Mouse (Mus musculus) lung, postnatal 0 days (tissue): ENCODE data around the gene Cd59a.

ENCODE experiments used
- CTCF ChIP-seq: IDR thresholded peaks from 2 replicates; pipeline ENCODE4 v1.5.1; 2016; ENCODE audit warnings: antibody characterized with exemption, mild to moderate bottlenecking
- EP300 ChIP-seq: IDR thresholded peaks from 2 replicates; pipeline ENCODE4 v1.6.1; 2016; ENCODE audit warnings: antibody characterized with exemption, mild to moderate bottlenecking, control low read depth

DNA sequence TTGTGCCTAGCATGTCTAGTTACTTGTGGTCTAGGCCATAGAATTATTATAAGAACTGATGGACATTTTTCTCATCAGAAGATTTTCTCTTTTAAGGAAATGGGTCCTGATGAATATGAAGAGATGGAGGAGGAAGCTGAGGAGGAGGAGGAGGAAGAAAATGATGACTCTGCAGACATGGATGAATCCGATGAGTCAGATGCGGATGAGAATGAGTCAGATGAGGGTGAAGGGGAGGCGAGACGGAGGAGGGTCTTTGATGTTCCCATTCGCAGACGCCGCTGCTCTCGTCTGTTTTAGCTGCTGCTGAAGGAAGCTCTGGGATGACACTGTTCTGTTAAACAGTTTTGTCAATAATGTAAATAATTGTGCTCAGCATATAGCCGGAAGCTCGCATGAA, 35.8 kb upstream of the Cd59a start:
- no peak for TF ChIP-seq CTCF
- TF ChIP-seq EP300: no peak
